Mouse (Mus musculus) CH12.LX (cell line): ENCODE results near the gene 4933428G20Rik.
A peak's percentile ranks its signal among the peaks of the same experiment; 100 is the strongest.

Experiments used
- CTCF ChIP-seq, 2 experiments: IDR thresholded peaks in 1 of 2; conservative IDR thresholded peaks in 1 of 2; 2 replicates each; pipeline ENCODE4 v1.5.1; 2011 to 2012; ENCODE audit warnings: low read depth in 2 of 2, low read length in 2 of 2, improper control_type of control experiment in 1 of 2, inconsistent platforms in 1 of 2, mild to moderate bottlenecking in 1 of 2, moderate library complexity in 1 of 2
- E2F4 ChIP-seq: IDR thresholded peaks from 2 replicates; pipeline ENCODE4 v1.6.1; 2011; ENCODE audit warnings: low read depth, low read length, improper control_type of control experiment; ENCODE audit not compliant: insufficient replicate concordance
- EP300 ChIP-seq: IDR thresholded peaks from 2 replicates; pipeline ENCODE4 v1.6.1; 2011; ENCODE audit warnings: low read length, improper control_type of control experiment
- KAT2A ChIP-seq: IDR thresholded peaks from 2 replicates; pipeline ENCODE4 v1.6.1; 2012; ENCODE audit warnings: low read length, improper control_type of control experiment, inconsistent platforms; ENCODE audit not compliant: insufficient replicate concordance
- POLR2A ChIP-seq: IDR thresholded peaks from 2 replicates; pipeline ENCODE4 v1.6.1; 2011; ENCODE audit warnings: low read depth, mild to moderate bottlenecking, improper control_type of control experiment, low read length

GRCm38 (mm10) chr11:97511661-97512369 lies 11.7 kb upstream of the 4933428G20Rik start:
- no peak for TF ChIP-seq E2F4
- TF ChIP-seq KAT2A, result 0 out of 2 replicates have a peak, but pooled peaks have one; percentile 13
- TF ChIP-seq CTCF (conservative IDR thresholded peaks at IDR 0.05 in 1 of 2, IDR thresholded peaks at IDR 0.05 in 1 of 2; ENCODE audit: low read depth in 2 of 2, low read length in 2 of 2), result no peak
- peak; percentile 29; the same call in 1 of the 2 replicates for TF ChIP-seq POLR2A
- 0 out of 2 replicates have a peak, but pooled peaks have one; percentile 36 for TF ChIP-seq EP300
